Mouse (Mus musculus) T-cell, adult 2 months (primary cell): ENCODE results near the gene Dtx1.

Experiments used
- DNase-seq: peaks from one replicate; pipeline ENCODE4 v3.0.0; 2022; ENCODE audit warnings: low spot score

Dtx1 gene

GRCm38 (mm10) chr5:120640094-120640493 lies 71.6 kb downstream of the Dtx1 start:
- no peak for DNase-seq

GRCm38 (mm10) chr5:120635633-120636032 lies 76.1 kb downstream of the Dtx1 start:
- no peak for DNase-seq

GRCm38 (mm10) chr5:120634860-120635259 lies 76.9 kb downstream of the Dtx1 start:
- no peak for DNase-seq

GRCm38 (mm10) chr5:120634131-120634530 lies 77.6 kb downstream of the Dtx1 start, which contains the start of gene Cfap73:
Gene Cfap73, minus strand, starts transcription at chr5:120634235.
- DNase-seq: no peak

DNA sequence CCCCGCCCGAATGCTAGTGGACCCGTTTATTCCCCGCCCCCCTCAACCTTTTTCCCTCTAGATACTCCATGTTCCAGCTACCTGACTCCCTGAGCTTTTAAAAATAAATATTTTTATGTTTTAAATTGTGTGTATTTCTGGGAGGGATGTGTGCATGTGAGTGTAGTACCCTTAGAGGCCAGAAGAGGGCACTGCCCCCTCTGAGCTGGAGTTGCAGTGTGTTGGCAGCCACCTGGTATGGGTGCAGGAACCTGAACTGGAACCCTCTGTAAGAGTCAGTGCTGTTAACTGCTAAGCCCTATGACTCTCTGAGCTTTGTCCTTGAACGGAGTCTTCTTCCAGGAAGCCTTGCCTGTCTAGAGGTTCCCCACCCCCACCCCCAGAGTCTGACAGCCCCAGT lies 79.8 kb downstream of the Dtx1 start:
- no peak for DNase-seq

- peak; percentile 20 for DNase-seq
Observed at GRCm38 (mm10) chr5:120631128-120631527, 80.6 kb downstream of the Dtx1 start.
